Comparison of ENCODE assay signal across 9 mouse cellular contexts in the genomic region with DNA sequence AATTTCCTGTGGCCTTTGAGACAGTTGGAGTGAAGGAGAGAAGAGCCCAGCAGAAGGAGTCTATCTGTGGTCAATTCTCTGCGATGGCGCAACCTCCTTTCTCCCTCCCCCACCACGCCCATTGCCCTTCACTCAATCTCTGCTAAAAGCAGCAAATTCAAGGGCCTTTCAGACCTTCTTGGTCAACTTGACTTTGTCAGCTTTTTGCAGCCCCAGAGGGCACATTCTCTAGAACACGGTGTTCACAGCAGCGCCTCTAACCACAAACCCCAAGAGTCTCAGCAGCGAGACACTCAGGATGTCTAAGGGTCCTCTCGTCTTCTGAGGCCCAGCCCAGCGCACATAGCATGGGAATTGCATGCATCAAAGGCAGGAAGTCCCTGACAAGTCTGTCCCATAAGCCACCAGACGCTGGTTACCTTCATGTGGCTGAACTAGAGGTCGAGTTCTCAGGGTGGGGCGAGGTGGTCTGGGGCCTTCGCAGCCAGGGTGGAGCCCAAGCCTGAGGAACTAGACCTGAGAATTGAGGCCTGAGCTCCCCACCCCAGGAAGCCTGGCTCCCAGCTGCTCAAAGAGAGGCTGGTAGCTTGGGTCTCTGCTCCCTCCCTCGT. TPM values are rescaled to one million over a fixed set of nuclear protein-coding genes. Genes with fewer than 3 reads are reported as not detected.
DNase-seq lines count a peak whose midpoint lies in the region; ATAC-seq and TF ChIP-seq lines count a peak whose summit lies in the region.
"Had no signal": no experiment of that assay in that cellular context is flagged by ENCODE, and none has a peak within 500 bp of the region (broad histone marks: within the 10 kb centered on the region; RNA-seq: fewer than 3 reads in every experiment).

No protein-coding gene starts in this region.

- no peak overlapping the region for H3K9ac ChIP-seq in liver, embryonic 14.5 days (replicated peaks)
- H3K9ac ChIP-seq in forebrain, postnatal 0 days = no peak overlapping the region
- H3K9ac ChIP-seq in midbrain, embryonic 11.5 days (ENCODE audit: low read length) = no peak overlapping the region
- H3K9ac ChIP-seq: embryonic facial prominence, embryonic 13.5 days had no signal

- no peak for TF ChIP-seq CTCF in bone marrow macrophage, adult 2 months (IDR thresholded peaks at IDR 0.05; ENCODE audit: low read depth, low read length)
- TF ChIP-seq CTCF in liver, embryonic 14.5 days (IDR thresholded peaks at IDR 0.05; ENCODE audit: low read depth) = no peak
- no peak for TF ChIP-seq CTCF in spleen, adult 2 months (IDR thresholded peaks at IDR 0.05; ENCODE audit: extremely low read depth, insufficient read depth, insufficient read length, insufficient replicate concordance)
- no peak for TF ChIP-seq CTCF in forebrain, postnatal 0 days (IDR thresholded peaks at IDR 0.05; ENCODE audit: low read depth)

- no peaks in the 10 kb centered on the region for H3K36me3 ChIP-seq in liver, embryonic 14.5 days (replicated peaks; ENCODE audit: control insufficient read depth, insufficient read depth, low read depth)
- no peaks in the 10 kb centered on the region for H3K36me3 ChIP-seq in spleen, adult 2 months (ENCODE audit: control insufficient read depth, insufficient read depth, low read length)
- no peaks in the 10 kb centered on the region for H3K36me3 ChIP-seq in forebrain, postnatal 0 days (ENCODE audit: insufficient read depth)
- no peaks in the 10 kb centered on the region for H3K36me3 ChIP-seq in midbrain, embryonic 11.5 days (ENCODE audit: control insufficient read depth, insufficient read depth, low read length)
- H3K36me3 ChIP-seq: embryonic facial prominence, embryonic 13.5 days had no signal

- no peak overlapping the region for H3K4me2 ChIP-seq in liver, embryonic 14.5 days (ENCODE audit: low read depth)
- H3K4me2 ChIP-seq in forebrain, postnatal 0 days (ENCODE audit: low read depth) = no peak overlapping the region
- H3K4me2 ChIP-seq in midbrain, embryonic 11.5 days = no peak overlapping the region
- H3K4me2 ChIP-seq: embryonic facial prominence, embryonic 13.5 days had no signal

- 19% methylated on average over 13 of the region's 13 CpGs for WGBS in liver, embryonic 14.5 days (ENCODE audit: insufficient replicate concordance)
- 7% methylated on average over 13 of the region's 13 CpGs for WGBS in spleen, adult 2 months
- 77% methylated on average over 13 of the region's 13 CpGs for WGBS in forebrain, postnatal 0 days
- 81% methylated on average over 13 of the region's 13 CpGs for WGBS in midbrain, embryonic 11.5 days

- H3K9me3 ChIP-seq in liver, embryonic 14.5 days (ENCODE audit: control insufficient read depth, low read length) = no peaks in the 10 kb centered on the region
- no peaks in the 10 kb centered on the region for H3K9me3 ChIP-seq in forebrain, postnatal 0 days (ENCODE audit: low read length)
- H3K9me3 ChIP-seq in midbrain, embryonic 11.5 days (ENCODE audit: control insufficient read depth, low read length) = no peaks in the 10 kb centered on the region
- H3K9me3 ChIP-seq: embryonic facial prominence, embryonic 13.5 days had no signal

- peak; percentile 34 to 60 for DNase-seq in adrenal gland, adult (ENCODE audit: inconsistent age in 2 of 2, low spot score in 1 of 2)
- no peak for DNase-seq in adrenal gland, adult 8-10 months
- no peak for DNase-seq in liver, embryonic 14.5 days (ENCODE audit: low read depth in 3 of 3, low spot score in 3 of 3)
- DNase-seq in spleen, adult 2 months (ENCODE audit: low read depth in 1 of 2, low spot score in 2 of 2) = peak; percentile 38 to 65
- no peak for DNase-seq in forebrain, postnatal 0 days
- DNase-seq in midbrain, embryonic 11.5 days (ENCODE audit: low spot score, missing footprints) = no peak
- no peak for DNase-seq in left cerebral cortex, adult 9 months (ENCODE audit: low spot score in 2 of 2)

- no peak overlapping the region for H3K4me3 ChIP-seq in bone marrow macrophage, adult 2 months (ENCODE audit: insufficient read depth, low read length)
- no peak overlapping the region for H3K4me3 ChIP-seq in liver, embryonic 14.5 days (ENCODE audit: insufficient read depth in 1 of 2, low read depth in 2 of 2, low read length in 2 of 2)
- no peak overlapping the region for H3K4me3 ChIP-seq in spleen, adult 2 months (ENCODE audit: extremely low read depth, insufficient read depth, insufficient read length)
- no peak overlapping the region for H3K4me3 ChIP-seq in forebrain, postnatal 0 days (ENCODE audit: low read depth, low read length)
- H3K4me3 ChIP-seq in midbrain, embryonic 11.5 days (ENCODE audit: low read depth, low read length) = no peak overlapping the region
- H3K4me3 ChIP-seq: embryonic facial prominence, embryonic 13.5 days had no signal

- H3K27me3 ChIP-seq in liver, embryonic 14.5 days (ENCODE audit: control insufficient read depth, insufficient read depth, low read length) = no peaks in the 10 kb centered on the region
- H3K27me3 ChIP-seq in spleen, adult 2 months (ENCODE audit: control insufficient read depth, insufficient read depth, low read length) = no peaks in the 10 kb centered on the region
- H3K27me3 ChIP-seq in forebrain, postnatal 0 days (ENCODE audit: insufficient read depth, low read length) = no peaks in the 10 kb centered on the region
- H3K27me3 ChIP-seq in midbrain, embryonic 11.5 days (ENCODE audit: control insufficient read depth, insufficient read depth, low read length) = no peaks in the 10 kb centered on the region
- H3K27me3 ChIP-seq: embryonic facial prominence, embryonic 13.5 days had no signal

- 0 out of 2 replicates have a peak, but pooled peaks have one; percentile 15 for ATAC-seq in liver, embryonic 14.5 days (ENCODE audit: insufficient read depth)
- ATAC-seq in forebrain, postnatal 0 days = no peak
- no peak for ATAC-seq in midbrain, embryonic 11.5 days (ENCODE audit: low FRiP score)

- no peak for TF ChIP-seq POLR2A in bone marrow macrophage, adult 2 months (IDR thresholded peaks at IDR 0.05; ENCODE audit: borderline replicate concordance, low read depth, low read length)
- TF ChIP-seq POLR2A in spleen, adult 2 months (IDR thresholded peaks at IDR 0.05; ENCODE audit: low read depth, low read length) = no peak

- no peak for TF ChIP-seq EP300 in liver, embryonic 14.5 days (IDR thresholded peaks at IDR 0.05; ENCODE audit: low read depth)

- peak overlapping the region; percentile 48 for H3K27ac ChIP-seq in bone marrow macrophage, adult 2 months (ENCODE audit: insufficient read depth, low read depth, low read length)
- no peak overlapping the region for H3K27ac ChIP-seq in liver, embryonic 14.5 days
- H3K27ac ChIP-seq in spleen, adult 2 months (ENCODE audit: insufficient read depth, low read length) = peak overlapping the region; percentile 31
- no peak overlapping the region for H3K27ac ChIP-seq in forebrain, postnatal 0 days (ENCODE audit: low read depth, low read length)
- no peak overlapping the region for H3K27ac ChIP-seq in midbrain, embryonic 11.5 days (ENCODE audit: low read depth, low read length)
- H3K27ac ChIP-seq: embryonic facial prominence, embryonic 13.5 days had no signal

- H3K4me1 ChIP-seq in bone marrow macrophage, adult 2 months (ENCODE audit: control insufficient read depth, insufficient read depth, low read length) = peaks cover 27% of the 10 kb centered on the region
- peaks cover 0 to 5% of the 10 kb centered on the region in 2 experiments; a peak in 1 of 4 replicates for H3K4me1 ChIP-seq in liver, embryonic 14.5 days (replicated peaks; ENCODE audit: control insufficient read depth in 2 of 2, insufficient read depth in 2 of 2, low read length in 1 of 2)
- H3K4me1 ChIP-seq in spleen, adult 2 months (ENCODE audit: control insufficient read depth, insufficient read depth, insufficient read length) = peaks cover 18% of the 10 kb centered on the region
- no peaks in the 10 kb centered on the region for H3K4me1 ChIP-seq in forebrain, postnatal 0 days (ENCODE audit: insufficient read depth)
- H3K4me1 ChIP-seq in midbrain, embryonic 11.5 days (ENCODE audit: control insufficient read depth, insufficient read depth, low read length) = no peaks in the 10 kb centered on the region

RNA-seq across cellular contexts. Expression of a gene that starts 37.8 kb away (rescaled TPM):
- 10 to 100 TPM; 20.7 to 37.7 (median 28.8) TPM for total RNA-seq in adrenal gland, adult 8-10 months (2022)
- polyA plus RNA-seq in bone marrow macrophage, adult 2 months (2012; ENCODE audit: insufficient read depth, insufficient read length, missing spikeins) = 72.2 and 79.5 TPM in 2 replicates
- 133 and 158 TPM in 2 replicates for polyA plus RNA-seq in liver, embryonic 14.5 days (2012; rRNA removed)
- polyA plus RNA-seq in liver, embryonic 14.5 days (2014; fragmentation: Nextera tagmentation; extraction: Ambion mirVana) = 277 and 283 TPM in 2 replicates
- 16.0 and 16.1 TPM in 2 replicates for polyA plus RNA-seq in spleen, adult 2 months (2012; rRNA removed)
- 75.5 and 83.5 TPM in 2 replicates for total RNA-seq in forebrain, postnatal 0 days (2014; rRNA removed)
- polyA plus RNA-seq in forebrain, postnatal 0 days (2015; fragmentation: Nextera tagmentation; extraction: Ambion mirVana) = 100 and 102 TPM in 2 replicates
- 740 and 767 TPM in 2 replicates for polyA plus RNA-seq in midbrain, embryonic 11.5 days (2014; fragmentation: Nextera tagmentation; extraction: Ambion mirVana)

RNA-seq across cellular contexts. Expression of a gene that starts 41.1 kb away (rescaled TPM):
- total RNA-seq in adrenal gland, adult 8-10 months (2022) = 10 to 100 TPM; 27.3 to 39.8 (median 36.8) TPM
- 18.6 and 21.3 TPM in 2 replicates for polyA plus RNA-seq in bone marrow macrophage, adult 2 months (2012; ENCODE audit: insufficient read depth, insufficient read length, missing spikeins)
- polyA plus RNA-seq in liver, embryonic 14.5 days (2012; rRNA removed) = 2.6 and 3.2 TPM in 2 replicates
- polyA plus RNA-seq in liver, embryonic 14.5 days (2014; fragmentation: Nextera tagmentation; extraction: Ambion mirVana) = 3.8 and 4.0 TPM in 2 replicates
- polyA plus RNA-seq in spleen, adult 2 months (2012; rRNA removed) = 4.9 TPM in 2 replicates
- 44.3 and 46.1 TPM in 2 replicates for total RNA-seq in forebrain, postnatal 0 days (2014; rRNA removed)
- 6.6 and 7.4 TPM in 2 replicates for polyA plus RNA-seq in forebrain, postnatal 0 days (2015; fragmentation: Nextera tagmentation; extraction: Ambion mirVana)
- 20.6 and 21.4 TPM in 2 replicates for polyA plus RNA-seq in midbrain, embryonic 11.5 days (2014; fragmentation: Nextera tagmentation; extraction: Ambion mirVana)

Comparison
In these comparisons a context has a peak if more than half of its experiments do, and no peak if none do; other contexts are left out.
1. DNase-seq: peak in adrenal gland, adult (2 of 2) and spleen, adult 2 months (2 of 2); none in adrenal gland, adult 8-10 months (single experiment), liver, embryonic 14.5 days (0 of 3), forebrain, postnatal 0 days (single experiment), midbrain, embryonic 11.5 days (single experiment) and left cerebral cortex, adult 9 months (0 of 2).
2. H3K27ac ChIP-seq: peak in bone marrow macrophage, adult 2 months (single experiment) and spleen, adult 2 months (single experiment); none in liver, embryonic 14.5 days (single experiment), forebrain, postnatal 0 days (single experiment) and midbrain, embryonic 11.5 days (single experiment).